Mouse (Mus musculus) urinary bladder, postnatal 4 days (tissue): ENCODE measurements around the gene Tcf25.
A peak's percentile ranks its signal among the peaks of the same experiment; 100 is the strongest.
"Not testable (repeated sequence)": the region's sequence is repeated elsewhere in the genome, so short reads cannot be mapped to it uniquely, and the experiment has no call there.

ENCODE experiments used
- DNase-seq, 2 experiments: peaks; one replicate each; pipeline ENCODE4 v3.0.0; 2021 to 2022; ENCODE audit warnings: low spot score in 2 of 2

Tcf25 gene

DNA sequence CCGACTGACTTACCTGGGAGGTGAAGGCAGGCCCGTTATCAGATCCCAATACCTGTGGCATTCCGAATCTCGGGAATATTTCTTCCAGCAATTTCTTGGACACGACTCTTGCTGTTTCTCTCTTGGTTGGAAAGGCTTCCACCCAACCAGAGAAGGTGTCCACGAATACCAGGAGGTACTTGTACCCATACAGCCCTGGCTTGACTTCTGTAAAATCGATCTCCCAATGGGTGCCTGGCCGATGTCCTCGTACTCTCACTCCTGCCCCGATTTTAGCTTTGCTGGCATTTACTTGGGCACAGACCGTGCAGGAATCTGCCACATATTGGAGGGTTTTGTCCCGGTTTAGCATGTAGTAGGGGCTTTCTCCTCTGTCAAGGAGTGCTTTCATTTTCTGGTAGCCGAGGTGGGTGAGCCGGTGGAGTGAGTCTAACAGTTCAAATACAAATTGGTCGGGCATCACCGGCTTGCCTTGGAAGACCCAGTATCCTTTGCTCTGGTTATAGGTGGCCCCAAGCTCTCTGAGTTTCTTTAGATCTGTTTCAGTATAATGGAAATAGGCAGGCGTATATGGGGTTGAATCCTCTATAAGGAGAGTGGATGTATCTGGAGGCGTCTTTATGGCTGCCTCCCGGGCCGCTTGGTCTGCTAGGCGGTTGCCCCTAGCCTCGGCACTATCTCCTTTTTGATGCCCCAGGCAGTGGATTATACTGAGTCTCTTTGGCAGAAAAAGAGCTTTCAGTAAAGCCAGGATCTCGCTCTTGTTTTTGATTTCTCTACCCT, 55.6 kb downstream of the Tcf25 start:
- no peak for DNase-seq

DNA sequence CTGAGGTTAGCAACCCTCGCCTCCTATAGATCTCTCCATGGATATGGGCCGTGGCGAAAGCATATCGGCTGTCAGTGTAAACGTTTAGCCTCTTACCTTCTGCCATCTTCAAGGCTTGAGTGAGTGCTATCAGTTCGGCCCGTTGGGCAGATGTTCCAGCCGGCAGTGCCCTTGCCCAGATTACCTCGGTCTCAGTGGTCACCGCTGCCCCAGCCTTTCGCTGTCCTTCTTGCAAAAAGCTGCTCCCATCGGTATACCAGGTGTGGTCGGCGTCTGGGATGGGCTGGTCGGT, 56.1 kb downstream of the Tcf25 start:
- not testable (repeated sequence) for DNase-seq

DNA sequence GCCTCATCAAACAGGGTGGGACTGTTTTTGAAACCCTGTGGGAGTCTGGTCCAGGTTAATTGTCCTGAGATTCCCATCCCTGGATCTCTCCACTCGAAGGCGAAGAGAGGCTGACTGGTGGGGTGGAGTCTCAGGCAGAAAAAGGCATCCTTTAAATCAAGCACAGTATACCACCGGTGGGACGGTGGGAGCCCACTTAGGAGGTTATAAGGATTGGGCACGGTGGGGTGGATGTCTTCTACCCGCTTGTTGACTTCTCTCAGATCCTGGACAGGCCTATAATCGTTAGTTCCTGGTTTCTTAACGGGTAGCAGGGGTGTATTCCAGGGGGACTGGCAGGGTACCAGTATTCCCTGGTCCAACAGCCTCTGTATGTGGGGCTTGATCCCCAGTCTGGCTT, 57.4 kb downstream of the Tcf25 start:
- DNase-seq, result not testable (repeated sequence)

GRCm38 (mm10) chr8:123431616-123432365, 58.2 kb downstream of the Tcf25 start:
- no peak for DNase-seq

DNA sequence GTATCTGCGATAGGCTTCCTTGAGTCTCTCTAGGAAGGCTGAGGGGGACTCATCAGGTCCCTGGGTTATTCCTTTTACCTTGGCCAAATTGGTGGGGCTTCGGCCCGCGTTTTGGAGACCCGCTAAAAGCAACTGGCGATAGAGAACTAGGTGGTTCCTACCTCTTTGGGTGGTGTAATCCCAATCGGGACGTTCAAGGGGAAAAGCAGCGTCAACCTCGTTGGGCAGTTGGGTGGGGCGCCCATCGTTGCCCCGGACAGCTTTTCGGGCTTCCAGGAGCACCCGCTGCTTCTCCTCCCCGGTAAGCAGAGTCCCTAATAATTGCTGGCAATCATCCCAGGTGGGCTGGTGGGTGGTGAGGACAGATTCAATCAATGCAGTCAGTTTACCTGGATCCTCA, 58.8 kb downstream of the Tcf25 start:
- DNase-seq, result no peak

DNA sequence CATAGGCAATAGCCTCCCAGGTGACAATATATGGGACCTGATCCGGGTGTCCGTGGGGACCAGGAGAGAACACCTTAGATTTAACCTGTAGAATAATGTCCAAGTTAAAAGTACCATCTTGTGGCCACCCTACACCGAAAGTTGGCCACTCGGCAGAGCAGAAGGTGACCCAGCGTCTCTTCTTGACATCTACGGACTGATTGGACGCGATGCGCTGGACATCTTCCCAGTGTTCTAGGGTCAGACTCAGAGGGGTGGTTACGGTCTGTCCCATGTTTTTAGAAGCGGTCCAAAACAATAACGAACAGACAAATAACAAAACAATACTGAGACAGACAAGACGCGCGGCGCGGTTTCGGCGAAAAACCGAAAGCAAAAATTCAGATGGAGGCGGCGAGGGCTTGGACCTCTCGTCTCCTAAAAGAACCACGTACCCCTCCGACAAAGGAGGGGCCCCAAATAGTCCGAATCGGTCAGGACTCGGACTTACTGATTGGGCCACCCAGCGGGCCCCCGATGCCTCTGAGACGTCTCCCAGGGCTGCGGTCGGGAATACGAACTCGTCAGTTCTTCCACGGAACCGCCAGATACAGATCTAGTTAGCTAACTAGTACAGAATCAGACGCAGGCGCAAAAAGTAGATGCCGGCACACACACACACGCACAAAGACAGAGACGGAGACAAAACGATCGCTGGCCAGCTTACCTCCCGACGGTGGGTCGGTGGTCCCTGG, 59.9 kb downstream of the Tcf25 start:
- DNase-seq, result not testable (repeated sequence)

- no peak for DNase-seq
These were observed 68.2 kb downstream of the Tcf25 start for GRCm38 (mm10) chr8:123441788-123442187.

DNA sequence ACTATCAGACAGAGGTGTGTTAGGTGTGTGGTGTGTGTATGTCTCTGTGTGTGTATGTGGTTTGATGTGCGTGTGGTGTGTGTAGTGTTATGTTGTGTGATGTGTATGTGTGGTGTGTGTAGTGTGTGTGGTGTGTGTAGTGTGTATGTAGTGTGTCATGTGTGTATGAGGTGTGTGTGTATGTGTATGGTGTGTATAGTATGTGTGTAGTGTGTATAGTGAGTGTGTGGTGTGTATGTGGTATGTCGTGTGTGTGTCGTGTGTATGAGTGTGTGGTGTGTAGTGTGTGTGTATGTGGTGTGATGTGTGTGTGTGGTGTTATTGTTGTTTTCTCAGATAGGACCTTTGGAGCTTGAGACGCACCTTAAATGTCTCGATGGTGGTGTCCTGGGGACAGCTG, 68.8 kb downstream of the Tcf25 start:
- no peak for DNase-seq

- peak; percentile 88 to 95 for DNase-seq
These were observed 69.5 kb downstream of the Tcf25 start for GRCm38 (mm10) chr8:123442871-123443575.

DNA sequence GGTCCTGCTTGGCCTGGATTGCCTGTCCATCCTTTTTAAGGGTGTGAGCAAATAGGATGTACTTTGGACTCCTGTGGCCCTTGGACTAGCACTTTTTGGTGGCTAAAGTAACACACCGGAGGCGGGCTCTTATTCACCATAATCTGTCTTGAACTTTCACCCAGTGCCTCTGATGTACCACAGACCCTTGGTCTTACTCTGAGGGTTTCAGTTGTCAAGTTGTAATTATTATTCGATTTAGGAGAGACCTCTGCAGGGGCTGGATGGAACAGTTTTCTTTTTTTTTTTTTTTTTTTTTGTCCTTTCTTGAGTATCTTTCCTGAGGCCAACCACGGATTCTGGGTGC, 70.0 kb downstream of the Tcf25 start:
- DNase-seq, result no peak

DNA sequence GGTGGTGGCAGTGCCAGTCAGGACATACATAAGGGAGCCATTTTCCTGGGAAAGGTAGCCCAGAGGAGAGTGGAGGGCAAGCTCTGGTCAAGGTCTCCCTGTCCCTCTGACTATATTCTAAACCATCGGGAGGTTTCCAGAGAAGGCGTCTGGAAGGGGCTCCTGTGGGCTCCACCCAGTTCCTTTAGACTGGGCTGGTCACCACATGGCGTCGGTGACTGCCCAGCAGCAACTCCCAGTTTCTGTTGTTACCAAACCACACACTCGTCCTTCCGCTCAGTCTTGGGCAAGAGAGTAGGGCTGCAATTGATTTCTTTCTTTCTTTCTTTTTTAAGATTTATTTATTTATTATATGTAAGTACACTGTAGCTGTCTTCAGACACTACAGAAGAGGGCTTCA, 70.6 kb downstream of the Tcf25 start:
- DNase-seq, result no peak

- no peak for DNase-seq
These were observed 72.4 kb downstream of the Tcf25 start for GRCm38 (mm10) chr8:123445981-123446380.

- no peak for DNase-seq
These were observed 73.2 kb downstream of the Tcf25 start for GRCm38 (mm10) chr8:123446799-123447198.

DNA sequence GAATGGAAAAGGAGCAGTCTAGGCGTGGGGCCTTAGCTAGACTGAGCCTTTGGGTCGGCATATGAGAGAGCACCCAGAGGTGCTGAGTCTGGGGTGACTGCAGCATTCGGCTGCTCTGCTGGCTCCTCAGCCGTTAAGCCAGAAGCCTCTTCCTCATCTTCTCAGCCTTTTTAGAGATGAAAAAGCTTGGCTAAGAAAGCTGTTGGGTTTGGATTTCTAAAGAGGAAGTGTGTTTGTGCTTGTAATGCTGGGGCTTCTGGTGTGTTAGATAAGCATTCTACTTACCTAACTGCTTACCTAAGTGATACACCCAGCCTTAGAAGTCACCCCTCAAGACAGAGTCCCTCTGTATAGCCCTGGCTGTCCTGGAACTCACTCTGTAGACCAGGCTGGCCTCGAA, 77.2 kb downstream of the Tcf25 start:
- no peak for DNase-seq

DNA sequence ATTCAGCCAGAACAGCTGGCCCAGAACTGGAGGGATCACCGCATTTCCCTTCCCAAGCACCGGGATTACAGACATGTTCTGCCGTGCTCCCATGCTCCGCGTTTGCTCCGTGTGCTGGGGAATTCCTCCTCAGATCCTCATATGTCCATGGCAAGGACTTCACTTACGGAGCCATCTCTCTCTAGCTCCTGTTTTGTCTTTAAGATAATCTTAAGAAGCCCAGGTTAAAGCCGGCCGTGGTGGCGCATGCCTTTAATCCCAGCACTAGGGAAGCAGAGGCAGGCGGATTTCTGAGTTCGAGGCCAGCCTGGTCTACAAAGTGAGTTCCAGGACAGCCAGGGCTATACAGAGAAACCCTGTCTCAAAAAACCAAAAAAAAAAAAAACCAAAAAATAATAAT, 78.2 kb downstream of the Tcf25 start:
- DNase-seq, result not testable (repeated sequence)

DNA sequence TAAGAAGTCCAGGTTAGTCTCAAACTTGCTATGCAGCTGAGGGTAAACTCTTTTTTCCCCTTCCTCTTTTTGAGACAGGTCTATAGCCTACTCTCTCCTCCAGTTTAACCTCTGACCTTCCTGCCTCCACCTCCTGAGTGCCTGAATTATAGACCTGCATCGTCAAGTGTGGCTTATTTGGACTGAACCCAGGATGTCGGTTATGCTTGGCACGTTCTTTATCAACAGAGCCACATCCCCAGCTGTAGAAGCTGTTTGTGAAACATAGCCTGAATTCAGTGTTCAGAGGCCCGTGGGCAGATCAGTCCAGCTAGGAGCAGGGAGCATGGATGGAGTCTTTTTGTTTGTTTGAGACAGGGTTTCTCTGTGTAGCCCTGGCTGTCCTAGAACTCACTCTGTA, 78.6 kb downstream of the Tcf25 start:
- no peak for DNase-seq

DNA sequence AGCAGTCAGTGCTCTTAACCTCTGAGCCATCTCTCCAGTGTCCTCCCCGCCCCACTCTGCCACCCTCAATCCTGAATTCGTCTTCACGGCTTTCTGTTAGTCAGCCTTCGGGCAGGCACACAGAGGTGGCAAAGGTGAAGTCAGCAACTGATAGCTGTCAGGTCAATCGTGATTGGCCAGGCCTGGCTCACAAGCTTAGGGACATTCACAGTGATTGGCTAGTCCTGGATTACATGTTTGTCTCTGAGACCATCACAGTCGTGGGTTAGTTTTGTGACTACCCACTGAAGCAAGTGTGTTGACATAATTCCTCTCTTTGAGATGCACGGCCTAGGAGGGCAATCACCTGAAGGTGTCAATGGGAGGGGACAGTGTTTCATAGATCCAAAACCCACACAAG, 79.7 kb downstream of the Tcf25 start:
- DNase-seq, result no peak
